Mouse (Mus musculus): Measurements from ENCODE around the gene Gga3.

DNA sequence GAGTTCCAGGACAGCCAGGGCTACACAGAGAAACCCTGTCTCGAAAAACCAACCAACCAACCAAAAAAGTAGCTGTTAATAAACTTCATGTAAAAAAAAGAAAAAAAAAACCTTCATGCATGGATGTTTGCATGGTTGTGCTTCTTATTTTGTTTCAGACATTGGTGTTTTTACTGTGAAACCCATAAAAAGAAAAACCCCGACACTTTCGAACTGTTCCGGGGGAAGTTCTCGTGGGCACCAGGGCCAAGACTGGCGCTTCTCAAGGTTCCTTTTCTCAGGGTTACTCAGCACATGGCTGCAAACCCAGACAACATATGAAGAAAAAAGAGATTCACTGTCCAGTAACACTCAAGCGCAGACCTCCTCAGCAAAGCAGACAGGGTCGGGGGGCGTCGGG, 29.0 kb upstream of the Gga3 start:
- TF ChIP-seq CTCF (IDR thresholded peaks at IDR 0.05; ENCODE audit: borderline replicate concordance, control insufficient read depth, extremely low read depth, insufficient read depth, low read length, poor library complexity) (no peak), POLR2A (IDR thresholded peaks at IDR 0.05; ENCODE audit: control insufficient read depth, extremely low read depth, insufficient read depth, low read length, poor library complexity) (no peak)

Data from thymus, adult 2 months (tissue).